Mouse (Mus musculus): ENCODE data around the gene Rilpl1. TPM values are rescaled to one million over a fixed set of nuclear protein-coding genes. Genes with fewer than 3 reads are reported as not detected.

Rilpl1 gene
- polyA plus RNA-seq (2017; shearing (Covaris generic)), result 1.7 TPM

DNA sequence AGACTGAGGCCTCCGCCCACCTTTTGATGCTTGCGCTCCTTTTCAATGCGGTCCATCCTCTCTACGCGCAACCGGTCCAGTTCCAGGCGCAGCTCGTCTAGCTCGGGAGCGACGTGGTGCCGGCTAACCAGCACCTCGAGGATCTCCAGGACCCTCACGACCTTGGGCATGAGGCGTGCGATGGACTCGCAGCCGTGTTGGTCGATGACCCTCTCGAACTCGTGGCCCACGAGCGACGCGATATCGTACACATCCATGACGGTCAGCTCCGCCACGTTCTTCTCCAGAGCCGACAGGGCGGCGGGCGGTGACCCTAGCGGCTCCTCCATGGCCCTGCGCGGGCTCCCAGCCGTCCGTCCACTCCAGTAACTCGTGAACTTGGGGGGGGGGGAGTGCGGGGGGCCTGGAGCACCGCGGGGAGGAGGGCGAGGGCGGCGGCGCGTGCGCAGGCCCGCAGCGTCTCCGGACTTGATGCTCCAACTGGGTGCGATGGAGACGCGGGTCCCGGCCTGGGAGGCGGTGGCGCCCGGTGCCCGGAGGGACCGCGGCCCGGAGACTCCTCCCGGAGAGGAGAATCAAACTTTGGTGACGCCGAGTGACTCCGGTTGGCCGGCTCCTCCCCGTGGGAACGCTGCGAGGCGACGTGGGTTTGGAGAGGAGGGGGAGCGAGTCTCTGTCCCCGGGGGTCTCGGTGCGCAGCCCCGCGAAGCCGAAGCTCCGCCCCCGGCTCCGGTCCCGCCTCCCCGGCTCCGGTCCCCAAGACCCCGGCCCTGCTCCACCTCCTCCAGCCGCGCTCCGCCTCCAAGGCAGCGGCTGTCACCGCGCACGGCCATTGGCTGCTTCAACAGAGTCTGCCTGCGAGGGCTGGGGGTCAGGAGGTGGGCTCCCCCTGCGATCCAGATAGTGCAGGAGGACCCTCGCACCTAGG, at the start of gene Rilpl1:
Rilpl1 (minus strand) TSS at position 737 of the 928 bp plus-strand sequence.

DNA sequence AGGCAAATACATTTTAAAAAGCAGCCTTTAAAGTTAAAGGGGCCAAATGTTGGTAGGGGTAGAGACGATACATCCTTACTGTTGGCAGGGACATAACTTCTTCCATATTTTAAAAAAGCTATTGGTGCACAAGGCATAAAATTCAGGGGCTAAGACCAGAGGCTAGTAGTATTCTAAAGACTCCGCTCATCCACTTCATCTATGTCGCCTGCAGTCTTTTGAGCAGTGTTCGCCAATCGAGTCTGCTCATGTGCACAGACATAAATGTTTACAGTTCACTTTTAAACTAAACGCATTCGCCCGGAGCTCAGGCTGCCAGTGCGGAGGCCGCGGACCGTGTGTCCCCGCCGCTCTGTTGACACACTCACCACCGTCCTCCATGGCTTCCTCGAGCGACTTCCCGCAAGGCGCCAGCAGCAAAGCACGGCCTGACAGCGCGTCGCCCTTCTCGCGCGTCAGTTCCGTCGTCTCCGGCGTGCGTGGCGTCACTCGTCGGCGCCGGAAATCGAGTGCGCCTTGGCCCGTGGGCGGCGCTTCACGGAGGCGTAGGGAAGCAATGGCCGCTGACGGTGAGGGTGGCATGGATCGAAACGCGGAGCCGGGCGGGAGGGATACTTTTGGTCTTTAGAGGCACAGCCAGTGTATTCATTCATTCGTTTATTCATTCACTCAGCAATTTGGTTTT, 47.6 kb upstream of the Rilpl1 start, which contains the start of the genes Eif2b1 and Gtf2h3:
Eif2b1 (minus strand) TSS at position 499 of the 685 bp plus-strand sequence.
Gtf2h3 (plus strand) TSS at position 508 of the 685 bp plus-strand sequence.

DNA sequence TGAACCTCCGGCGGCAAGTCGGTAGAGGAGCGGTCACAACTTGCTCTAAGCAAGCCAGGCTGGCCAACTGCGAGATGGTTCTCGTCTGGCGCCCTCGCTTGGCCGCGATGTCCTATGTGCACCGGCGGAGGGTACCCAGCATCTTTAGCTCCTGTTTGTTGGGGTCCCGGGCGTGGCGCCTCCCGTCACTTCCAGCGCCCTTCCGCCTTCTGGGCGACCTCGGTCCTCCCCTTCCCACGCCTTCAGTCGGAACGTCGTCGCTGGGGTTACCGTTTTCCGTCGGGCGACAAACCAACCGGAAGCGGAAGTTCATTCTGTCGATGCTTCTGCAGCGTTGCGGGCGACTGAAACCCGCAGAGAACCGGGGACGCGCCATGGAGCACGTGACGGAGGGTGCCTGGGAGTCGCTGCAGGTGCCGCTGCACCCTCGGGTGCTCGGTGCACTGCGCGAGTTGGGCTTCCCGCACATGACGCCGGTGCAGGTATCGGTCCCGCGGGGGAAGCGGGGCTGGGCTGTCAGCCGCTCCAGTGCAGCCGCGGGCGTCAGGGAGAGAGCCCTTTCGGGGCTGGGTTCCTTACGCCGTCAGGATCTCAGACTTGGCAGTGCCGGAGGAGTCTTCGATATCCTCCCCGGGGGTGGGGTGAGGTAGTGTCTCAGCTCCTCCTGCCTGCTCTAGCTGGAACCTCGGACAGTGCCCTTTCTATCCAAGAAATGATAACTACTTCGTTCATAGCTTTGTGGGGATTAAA, 21.5 kb upstream of the Rilpl1 start, which contains the start of gene Ddx55:
Ddx55 (plus strand) TSS at position 307 of the 750 bp plus-strand sequence.

DNA sequence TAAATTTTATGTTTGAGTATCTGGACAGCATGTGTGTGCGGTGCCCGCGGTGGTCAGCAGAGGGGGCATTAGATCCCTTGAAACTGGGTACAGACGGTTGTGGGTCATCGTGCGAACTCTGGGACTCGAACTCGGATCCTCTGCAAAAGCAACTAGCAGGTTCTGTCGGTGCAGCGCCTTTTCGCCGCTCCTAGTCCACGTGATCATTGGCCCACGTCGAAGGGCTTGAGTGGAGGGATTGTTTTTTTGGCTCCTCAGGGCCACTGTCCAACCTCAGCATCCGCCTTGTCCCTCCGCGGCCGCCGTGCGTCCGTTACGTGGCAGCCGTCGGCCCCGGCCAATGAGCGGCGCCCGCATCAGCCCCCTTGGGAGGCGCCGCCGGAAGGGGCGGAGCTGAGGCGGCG, 9.2 kb upstream of the Rilpl1 start, which contains the start of gene Tmed2:
Tmed2 (plus strand) TSS at position 313 of the 404 bp plus-strand sequence.

DNA sequence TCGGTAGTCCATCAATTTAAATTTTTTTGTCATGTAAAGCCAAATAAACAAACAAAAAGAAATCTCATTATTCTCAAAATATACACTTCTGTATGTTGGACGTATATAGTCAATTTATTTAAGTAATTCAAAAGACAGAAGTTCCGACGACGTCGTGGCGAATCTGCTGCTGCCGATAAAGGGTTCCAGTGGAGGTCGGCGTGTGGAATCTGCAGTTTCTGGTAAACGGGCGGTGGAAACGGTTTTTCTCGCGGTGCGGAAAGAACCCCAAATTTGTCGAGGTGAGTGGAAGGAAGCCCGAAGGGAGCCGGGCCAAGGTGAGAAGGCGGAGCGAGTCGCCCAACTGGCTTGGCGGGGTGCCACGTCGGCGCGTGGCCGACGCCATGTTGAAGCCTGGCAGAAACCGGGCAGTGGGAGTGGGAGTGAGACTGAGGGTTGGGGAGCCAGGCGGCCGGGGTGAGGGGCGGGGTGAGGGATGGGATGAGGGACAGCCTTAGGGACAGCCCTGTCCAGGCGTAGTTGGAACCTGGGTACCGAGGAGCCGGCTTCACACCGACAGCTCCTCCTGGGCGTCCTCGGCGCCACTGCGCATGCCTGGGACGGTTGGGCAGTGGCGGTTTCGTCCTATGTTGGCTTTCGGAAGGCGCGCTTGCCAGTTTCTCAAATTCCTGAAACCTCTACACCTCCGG, 48.1 kb downstream of the Rilpl1 start, which contains the start of gene Snrnp35:
Snrnp35 (plus strand) TSS at position 169 of the 689 bp plus-strand sequence.

Other genes starting within 250 kb of the Rilpl1 start
- 31.2 TPM for gene Mphosph9, start 203.4 kb downstream of the Rilpl1 start, polyA plus RNA-seq (2017; shearing (Covaris generic))
- gene 2810006K23Rik, start 203.3 kb downstream of the Rilpl1 start, polyA plus RNA-seq (2017; shearing (Covaris generic)), result 2.8 TPM
- 100 TPM for gene Cdk2ap1, start 168.3 kb downstream of the Rilpl1 start, polyA plus RNA-seq (2017; shearing (Covaris generic))
- gene Sbno1, start 105.4 kb downstream of the Rilpl1 start, polyA plus RNA-seq (2017; shearing (Covaris generic)), result 126 TPM
- 75.6 TPM for gene Kmt5a, start 91.5 kb downstream of the Rilpl1 start, polyA plus RNA-seq (2017; shearing (Covaris generic))
- 21.3 TPM for gene Rilpl2, start 53.0 kb downstream of the Rilpl1 start, polyA plus RNA-seq (2017; shearing (Covaris generic))
- 8.3 TPM for gene Snrnp35, start 48.3 kb downstream of the Rilpl1 start, polyA plus RNA-seq (2017; shearing (Covaris generic))
- gene Tmed2, start 9.3 kb upstream of the Rilpl1 start, polyA plus RNA-seq (2017; shearing (Covaris generic)), result 561 TPM
- 16.9 TPM for gene Ddx55, start 21.5 kb upstream of the Rilpl1 start, polyA plus RNA-seq (2017; shearing (Covaris generic))
- gene Eif2b1, start 47.7 kb upstream of the Rilpl1 start, polyA plus RNA-seq (2017; shearing (Covaris generic)), result 35.9 TPM
- 19.7 TPM for gene Gtf2h3, start 47.7 kb upstream of the Rilpl1 start, polyA plus RNA-seq (2017; shearing (Covaris generic))
- gene Atp6v0a2, start 97.2 kb upstream of the Rilpl1 start, polyA plus RNA-seq (2017; shearing (Covaris generic)), result 101 TPM
- not detected for gene Dnah10, start 193.7 kb upstream of the Rilpl1 start, polyA plus RNA-seq (2017; shearing (Covaris generic))

Data from naive thymus-derived CD4-positive, alpha-beta T cell, adult 5 months (primary cell).